Mouse (Mus musculus) lung, adult 18-20 months (tissue): ENCODE data around the gene Tekt5.

Experiments
- DNase-seq, 2 experiments: peaks; one replicate each; pipeline ENCODE4 v3.0.0; 2022; ENCODE audit warnings: mixed read lengths in 2 of 2

The Tekt5 gene

DNA sequence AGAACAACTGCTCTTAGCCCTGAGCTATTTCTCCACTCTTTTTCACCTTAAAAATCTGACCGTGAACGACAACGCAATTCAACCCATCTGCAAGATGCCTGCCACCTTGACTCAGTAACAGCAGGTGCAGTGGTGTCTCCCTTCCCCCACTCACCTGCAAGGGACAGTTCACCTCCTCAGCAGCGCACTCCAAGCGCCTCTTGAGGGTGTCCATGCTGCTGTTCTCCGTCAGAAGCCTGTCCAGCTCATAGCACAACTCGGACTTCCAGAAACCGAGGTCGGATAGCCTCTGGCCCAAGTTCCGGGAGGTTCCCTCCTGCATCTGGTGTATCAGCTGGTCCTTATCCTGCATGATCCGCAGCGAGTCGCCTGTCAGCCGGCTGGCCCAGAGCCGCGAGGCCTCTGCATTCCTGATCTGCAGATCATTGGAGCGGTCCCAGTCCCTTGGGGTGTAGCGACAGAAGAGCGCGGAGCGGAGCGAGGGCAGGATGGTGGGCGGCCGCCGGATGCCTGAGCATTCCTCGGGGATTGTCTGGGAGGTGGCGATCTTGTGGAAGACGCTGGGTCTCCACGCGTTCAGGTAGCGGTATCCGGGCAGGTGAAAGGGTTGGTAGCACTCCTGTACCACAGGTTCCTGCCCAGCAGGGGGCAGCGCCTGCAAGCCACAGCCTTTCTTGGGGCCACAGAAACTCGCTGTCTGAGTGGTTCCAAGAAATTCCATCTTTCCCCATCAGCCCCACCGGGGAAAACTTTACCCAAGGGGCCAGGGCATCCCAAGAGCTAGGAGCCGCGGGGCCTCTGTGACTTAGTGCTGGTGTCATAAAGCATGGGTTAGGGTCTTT, at the start of gene Tekt5:
TSS of gene Tekt5 (minus strand) at position 792 of the 842 bp plus-strand sequence.
- peak; percentile 59 to 71 for DNase-seq

- DNase-seq = no peak
These were observed 48.4 kb upstream of the Tekt5 start for GRCm38 (mm10) chr16:10443723-10444122.

- no peak for DNase-seq
These were observed 46.5 kb upstream of the Tekt5 start for GRCm38 (mm10) chr16:10441761-10442160.

GRCm38 (mm10) chr16:10441328-10441727, 46.0 kb upstream of the Tekt5 start:
- no peak for DNase-seq

DNA sequence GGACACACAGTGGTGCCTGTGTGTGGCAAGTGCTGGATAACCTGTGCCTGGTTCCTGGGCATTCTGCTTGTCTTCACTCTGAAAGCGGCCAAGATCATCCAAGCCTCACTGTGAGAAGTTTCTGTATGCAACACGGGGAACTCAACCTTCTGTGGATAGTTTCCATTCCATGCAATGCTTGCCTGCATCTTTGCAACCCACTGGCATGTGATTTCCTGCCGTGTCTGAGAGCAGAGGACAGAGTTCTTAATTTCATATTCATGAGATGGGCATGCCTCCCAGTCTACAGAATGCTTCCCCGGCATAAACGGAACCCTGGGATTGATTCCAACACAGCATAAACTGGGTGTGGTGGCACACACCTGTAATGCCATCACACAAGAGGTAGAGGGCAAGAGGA, 42.8 kb upstream of the Tekt5 start:
- DNase-seq = no peak

DNA sequence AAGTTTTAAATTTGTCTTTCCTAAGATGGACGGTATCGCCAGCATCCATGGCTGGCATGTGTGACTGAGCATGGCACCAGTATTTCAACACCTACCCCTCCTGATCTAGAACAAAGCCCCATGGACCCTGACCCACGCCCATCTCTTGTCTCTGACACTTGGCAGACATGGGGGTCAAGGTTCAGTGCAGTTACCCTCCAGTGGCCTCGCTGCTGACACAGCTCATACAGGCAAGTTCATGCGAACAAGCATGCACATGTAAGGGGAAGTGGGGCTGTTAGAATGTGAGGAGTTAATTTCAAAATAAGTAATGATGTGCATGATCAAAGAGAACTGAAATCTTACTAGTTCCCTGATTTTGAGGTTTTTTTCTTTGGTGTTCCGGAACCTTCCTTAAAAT, 40.9 kb upstream of the Tekt5 start:
- DNase-seq = no peak

DNA sequence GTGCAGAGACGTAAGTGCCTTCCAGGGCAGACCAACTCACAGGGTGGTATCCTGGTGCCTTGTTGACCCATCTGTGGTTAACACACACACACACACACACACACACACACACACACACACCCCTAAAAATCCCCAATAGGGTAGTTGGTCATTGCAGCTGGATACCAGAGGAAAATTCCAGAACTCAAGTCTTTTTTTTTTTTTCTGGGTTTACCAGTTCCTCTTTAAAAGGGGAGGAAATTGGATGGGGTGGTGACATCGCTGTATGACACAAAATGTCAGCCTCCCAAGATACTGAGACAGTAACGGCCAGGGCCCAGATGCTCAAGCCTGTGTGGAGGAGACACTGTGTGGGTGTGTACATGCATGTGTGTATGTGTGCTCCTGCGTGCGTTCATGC, 38.1 kb upstream of the Tekt5 start:
- no peak for DNase-seq

GRCm38 (mm10) chr16:10432387-10432786, 37.1 kb upstream of the Tekt5 start:
- no peak for DNase-seq

GRCm38 (mm10) chr16:10431911-10432310, 36.6 kb upstream of the Tekt5 start:
- DNase-seq = no peak

GRCm38 (mm10) chr16:10420447-10421054, 25.3 kb upstream of the Tekt5 start:
- DNase-seq = no peak

GRCm38 (mm10) chr16:10417723-10418259, 22.5 kb upstream of the Tekt5 start:
- no peak for DNase-seq

DNA sequence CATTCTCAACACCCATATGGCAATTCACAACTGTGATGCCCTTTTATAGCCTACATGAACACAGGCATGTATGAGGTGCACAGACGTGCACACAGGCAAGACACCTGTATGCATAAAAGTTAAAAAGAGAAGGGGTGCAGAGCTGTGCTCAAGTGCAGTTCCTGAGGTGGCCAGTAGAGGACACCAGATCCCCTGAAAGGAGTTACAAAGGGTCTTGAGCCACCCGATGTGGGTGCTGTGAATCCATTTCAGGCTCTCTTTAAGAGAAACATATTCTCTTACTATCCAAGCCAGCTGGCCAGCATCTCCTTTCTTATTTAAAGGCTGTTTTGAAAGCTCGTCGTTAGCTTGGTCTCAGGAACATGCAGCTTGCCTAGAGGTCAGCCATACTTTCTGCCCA, 21.6 kb upstream of the Tekt5 start:
- DNase-seq = no peak

- peak; percentile 51 to 58 for DNase-seq
These were observed 20.7 kb upstream of the Tekt5 start for GRCm38 (mm10) chr16:10415976-10416375.

- DNase-seq = peak; percentile 94 to 96
These were observed 16.8 kb upstream of the Tekt5 start, which contains the start of gene Nubp1 for GRCm38 (mm10) chr16:10411764-10412746. Gene Nubp1, plus strand, starts transcription at chr16:10411948.

DNA sequence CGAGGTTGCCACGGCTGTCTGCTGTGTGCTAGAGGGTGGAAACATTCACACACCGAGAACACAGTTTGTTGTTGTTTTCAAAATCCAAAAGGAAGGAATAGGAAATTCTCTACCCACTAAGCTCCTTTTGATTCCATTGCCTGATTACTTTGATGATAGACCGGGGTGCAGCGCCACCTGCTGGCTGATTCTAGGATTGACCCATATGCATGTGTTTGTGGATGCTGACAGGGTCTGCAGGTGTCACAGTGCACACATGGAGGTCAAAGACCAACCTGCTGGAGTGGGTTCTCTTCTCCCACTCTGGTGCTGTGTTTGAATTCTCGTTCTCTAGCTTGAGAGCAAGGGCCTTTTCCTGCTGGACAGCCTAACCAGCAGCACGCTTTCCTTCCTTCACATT, 3.9 kb upstream of the Tekt5 start:
- DNase-seq = peak; percentile 76 to 79

DNA sequence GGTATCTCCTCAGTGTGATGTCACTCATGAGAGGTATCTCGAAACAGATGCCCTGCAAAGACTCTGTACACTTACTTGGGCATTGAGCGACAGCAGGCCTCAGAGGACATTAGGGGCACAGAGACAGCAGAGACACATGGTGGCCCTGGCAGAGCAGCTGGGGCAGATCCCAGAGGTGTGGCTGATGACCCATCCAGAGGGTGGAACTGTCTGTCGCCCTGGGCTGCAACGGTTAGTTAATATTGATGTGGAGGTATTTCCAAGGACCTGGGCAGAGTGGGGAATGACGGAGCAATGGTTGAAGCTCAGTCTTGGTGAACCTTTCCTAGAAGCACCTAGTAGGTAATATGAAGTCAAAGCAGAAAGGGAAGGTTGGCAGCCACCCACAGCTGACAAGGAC, 3.5 kb upstream of the Tekt5 start:
- no peak for DNase-seq

DNA sequence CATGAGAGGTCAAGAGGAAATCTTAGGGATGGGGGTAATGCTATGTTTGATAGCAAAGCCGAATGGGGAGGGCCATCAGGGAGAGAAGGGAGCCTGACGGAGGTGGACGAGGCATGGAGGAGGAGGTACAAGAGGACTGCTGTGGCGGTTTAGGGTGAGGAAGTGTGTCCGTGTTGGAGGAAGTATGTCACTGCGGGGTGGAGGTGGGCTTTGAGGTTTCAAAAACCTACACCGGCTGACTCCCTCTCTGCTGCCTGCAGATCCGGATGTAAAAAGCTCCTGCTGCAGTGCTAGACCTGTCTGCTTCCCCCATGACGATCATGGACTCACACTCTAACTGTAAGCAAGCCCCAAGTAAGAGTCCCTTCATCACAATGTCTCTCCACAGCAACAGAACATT, 2.7 kb downstream of the Tekt5 start:
- DNase-seq = no peak

DNA sequence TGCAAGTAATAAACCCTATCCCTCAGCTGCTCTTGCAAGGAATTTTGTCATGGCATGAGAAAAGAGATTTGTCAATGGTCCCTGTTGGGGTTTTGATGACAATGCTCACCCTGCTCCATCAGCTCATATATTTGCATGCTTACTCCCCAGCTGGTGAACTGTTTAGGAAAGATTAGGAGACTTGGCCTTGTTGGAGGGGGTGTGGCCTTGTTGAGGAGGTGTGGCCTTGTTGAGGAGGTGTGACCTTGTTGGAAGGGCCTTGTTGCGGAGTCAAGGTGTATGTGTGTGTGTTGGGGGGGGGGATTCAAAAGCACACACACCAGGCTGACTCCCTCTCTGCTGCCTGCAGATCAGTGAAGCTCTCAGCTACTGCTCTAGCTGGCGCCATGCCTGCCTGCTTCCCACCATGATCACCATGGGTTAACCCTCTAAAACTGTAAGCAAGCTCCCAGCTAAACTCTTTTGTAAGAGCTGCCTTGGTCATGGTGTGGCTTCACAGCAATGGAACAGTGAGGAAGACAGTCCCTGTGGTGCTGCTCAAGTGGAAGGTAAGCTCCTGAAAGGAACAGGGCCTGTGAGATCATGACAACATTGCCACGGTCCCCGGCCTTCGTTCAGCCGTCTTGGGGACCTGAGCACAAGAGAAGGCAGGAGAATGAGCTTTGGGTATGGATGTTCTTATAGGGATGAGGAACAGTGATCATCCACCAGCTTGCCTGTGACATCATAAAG, 6.5 kb downstream of the Tekt5 start:
- no peak for DNase-seq

DNA sequence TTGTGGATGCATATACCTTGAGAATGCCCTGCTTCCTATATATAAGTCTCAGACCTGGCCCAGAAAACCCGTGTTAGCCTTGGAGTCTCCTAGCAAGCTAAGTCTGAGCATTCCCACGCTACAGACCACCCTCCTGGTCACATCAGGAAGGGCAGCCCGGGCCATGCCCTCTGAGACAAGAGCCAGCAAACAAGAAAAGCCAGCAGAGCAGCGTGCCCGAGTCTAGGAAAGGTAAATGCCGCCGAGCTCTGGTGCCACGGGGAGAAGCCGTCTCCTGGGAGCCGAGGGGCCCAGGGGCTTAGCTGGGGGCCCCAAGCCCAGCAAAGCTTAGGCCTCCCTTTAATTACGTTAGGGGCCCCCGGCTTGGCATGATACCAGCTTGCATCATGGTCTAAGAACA, 10.0 kb downstream of the Tekt5 start:
- DNase-seq = peak in 1 of 2 experiments; percentile 34

DNA sequence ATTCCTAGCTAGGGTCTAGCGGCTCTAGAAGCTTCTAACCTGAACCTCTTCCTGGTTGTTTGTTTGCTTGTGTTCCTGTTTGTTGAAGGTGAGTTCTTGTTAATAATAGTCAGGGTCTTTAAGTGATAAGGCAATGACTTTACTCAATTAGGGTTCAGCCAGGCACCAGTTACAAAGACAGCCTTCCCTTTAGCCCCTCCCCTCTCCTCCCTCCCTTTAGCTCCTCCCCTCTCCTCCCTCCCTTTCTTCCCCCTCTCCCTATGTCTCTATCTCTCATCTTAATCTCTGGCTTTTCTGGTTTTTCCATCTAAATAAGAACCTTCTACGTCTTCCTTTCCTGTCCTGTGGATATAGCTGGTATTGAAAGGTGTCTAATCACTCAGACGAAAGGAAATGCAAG, 10.7 kb downstream of the Tekt5 start:
- DNase-seq = peak in 1 of 2 experiments; percentile 25

DNA sequence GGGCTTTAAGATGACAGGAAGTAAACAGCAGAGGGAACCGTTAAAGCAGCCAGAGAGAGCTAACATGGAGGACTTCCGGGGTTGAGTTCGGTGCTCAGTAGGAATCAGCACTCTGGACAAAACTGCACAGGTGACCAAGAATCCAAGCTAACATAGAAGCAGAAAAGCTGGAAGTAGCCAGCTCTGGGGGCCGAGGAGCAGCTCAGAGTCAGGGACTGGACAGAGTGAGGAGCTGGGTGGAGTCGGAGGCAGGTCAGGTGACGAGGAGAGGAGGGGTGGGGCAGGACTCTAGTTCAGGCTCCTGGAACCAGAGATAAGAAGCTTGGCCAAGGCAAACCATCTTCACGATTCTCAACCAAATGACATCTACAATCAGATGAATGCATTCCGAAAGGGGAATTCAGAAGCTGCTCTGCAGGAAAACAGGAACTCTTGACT, 11.2 kb downstream of the Tekt5 start:
- peak; percentile 73 to 80 for DNase-seq

DNA sequence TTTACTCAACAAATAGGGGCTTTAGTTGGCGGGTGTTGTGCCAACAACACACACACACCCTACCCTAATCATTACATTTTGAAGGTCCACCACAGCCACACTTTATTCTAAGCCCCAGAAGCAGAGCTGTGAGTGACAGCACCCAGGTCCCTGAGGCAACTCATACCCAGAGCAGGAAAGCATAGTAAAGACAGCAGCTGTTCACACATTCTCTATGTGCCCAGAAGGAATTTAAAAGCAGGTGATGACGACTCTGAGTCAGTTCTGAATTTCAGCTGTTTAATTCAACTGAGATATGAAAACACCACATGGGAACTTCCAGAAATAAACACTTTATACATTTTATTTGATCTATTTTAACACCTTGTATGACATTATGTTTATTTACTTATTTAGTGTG, 15.8 kb downstream of the Tekt5 start:
- no peak for DNase-seq
